In the genomic region with DNA sequence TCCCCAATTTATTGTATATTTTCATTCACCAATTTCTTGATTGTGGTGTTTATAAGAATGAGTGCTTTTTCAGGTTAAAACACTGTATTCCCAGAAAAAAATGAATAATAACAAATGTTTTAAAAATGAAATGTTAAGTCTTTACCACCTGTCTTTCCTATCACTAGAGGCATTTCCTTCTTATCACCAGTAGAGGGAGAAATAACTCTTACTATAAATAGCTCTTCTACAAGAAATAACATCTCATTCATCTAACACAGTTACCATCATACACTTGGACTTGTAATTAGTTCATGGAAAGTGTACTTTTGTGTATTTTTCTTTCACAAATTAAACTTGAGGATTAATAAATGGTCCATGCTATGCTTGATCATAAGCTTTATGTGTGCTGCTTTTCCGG, we compare ENCODE assay signal across 13 mouse cellular contexts. TPM values are rescaled to one million over a fixed set of nuclear protein-coding genes. Genes with fewer than 3 reads are reported as not detected.
DNase-seq lines count a peak whose midpoint lies in the region; ATAC-seq and TF ChIP-seq lines count a peak whose summit lies in the region.
"Had no signal": no experiment of that assay in that cellular context is flagged by ENCODE, and none has a peak within 500 bp of the region (broad histone marks: within the 10 kb centered on the region; RNA-seq: fewer than 3 reads in every experiment).

No protein-coding gene starts in this region.

- H3K36me3 ChIP-seq in forebrain, embryonic 13.5 days (ENCODE audit: poor library complexity, severe bottlenecking): no peaks in the 10 kb centered on the region
- H3K36me3 ChIP-seq in forebrain, embryonic 11.5 days (ENCODE audit: control insufficient read depth, insufficient read depth, low read length): no peaks in the 10 kb centered on the region
- H3K36me3 ChIP-seq in lung, embryonic 14.5 days (ENCODE audit: insufficient read depth): no peaks in the 10 kb centered on the region

- WGBS in forebrain, embryonic 13.5 days: 79% methylated on average over 1 of the region's 1 CpGs
- 89% methylated on average over 1 of the region's 1 CpGs for WGBS in forebrain, embryonic 11.5 days
- 80% methylated on average over 1 of the region's 1 CpGs for WGBS in lung, embryonic 14.5 days

- no peaks in the 10 kb centered on the region for H3K27me3 ChIP-seq in forebrain, embryonic 13.5 days
- H3K27me3 ChIP-seq in forebrain, embryonic 11.5 days (ENCODE audit: control insufficient read depth, insufficient read depth, low read length): no peaks in the 10 kb centered on the region
- no peaks in the 10 kb centered on the region for H3K27me3 ChIP-seq in lung, embryonic 14.5 days (ENCODE audit: insufficient read depth, low read length)
- H3K27me3 ChIP-seq: megakaryocyte, embryonic 14.5 days had no signal

- no peaks in the 10 kb centered on the region for H3K4me1 ChIP-seq in forebrain, embryonic 13.5 days
- H3K4me1 ChIP-seq in forebrain, embryonic 11.5 days (replicated peaks; ENCODE audit: control insufficient read depth, insufficient read depth, low read length): no peaks in the 10 kb centered on the region
- no peaks in the 10 kb centered on the region for H3K4me1 ChIP-seq in lung, embryonic 14.5 days (ENCODE audit: insufficient read depth)
- H3K4me1 ChIP-seq: megakaryocyte, embryonic 14.5 days had no signal

- 0 out of 2 replicates have a peak, but pooled peaks have one; percentile 36 for ATAC-seq in forebrain, embryonic 13.5 days
- ATAC-seq in forebrain, embryonic 11.5 days (replicated peaks; ENCODE audit: low FRiP score): no peak
- no peak for ATAC-seq in lung, embryonic 14.5 days (ENCODE audit: insufficient read depth)

- no peak overlapping the region for H3K4me3 ChIP-seq in forebrain, embryonic 13.5 days
- H3K4me3 ChIP-seq in forebrain, embryonic 11.5 days (ENCODE audit: low read depth, low read length): no peak overlapping the region
- H3K4me3 ChIP-seq in lung, embryonic 14.5 days (ENCODE audit: low read depth, low read length): no peak overlapping the region
- H3K4me3 ChIP-seq: megakaryocyte, embryonic 14.5 days had no signal

- no peak for DNase-seq in forebrain, embryonic 11.5 days (ENCODE audit: low spot score)
- peak; percentile 9 for DNase-seq in lung, embryonic 14.5 days
- no peak for DNase-seq in lung, adult 18-20 months
- DNase-seq in ZHBTc4 (ENCODE audit: low read depth, low spot score): peak; percentile 4
- peak; percentile 67 for DNase-seq in retina, embryonic 14.5 days (ENCODE audit: low spot score)
- DNase-seq in spleen, adult 12 weeks (ENCODE audit: low spot score): no peak
- DNase-seq in adrenal gland, postnatal 4 days (ENCODE audit: low spot score in 2 of 2): no peak
- DNase-seq: adrenal gland, adult 2 months; cerebellum, postnatal 14 days; liver had no signal

- peak; percentile 50 for TF ChIP-seq CTCF in lung, embryonic 14.5 days (IDR thresholded peaks at IDR 0.05; ENCODE audit: low read depth)

- no peak overlapping the region for H3K27ac ChIP-seq in forebrain, embryonic 13.5 days
- no peak overlapping the region for H3K27ac ChIP-seq in forebrain, embryonic 11.5 days (ENCODE audit: low read depth, low read length)
- H3K27ac ChIP-seq in lung, embryonic 14.5 days (ENCODE audit: low read depth): no peak overlapping the region

- no peak overlapping the region for H3K9ac ChIP-seq in forebrain, embryonic 13.5 days
- no peak overlapping the region for H3K9ac ChIP-seq in forebrain, embryonic 11.5 days (ENCODE audit: low read length)
- no peak overlapping the region for H3K9ac ChIP-seq in lung, embryonic 14.5 days

- no peaks in the 10 kb centered on the region for H3K9me3 ChIP-seq in forebrain, embryonic 13.5 days (replicated peaks)
- no peaks in the 10 kb centered on the region for H3K9me3 ChIP-seq in forebrain, embryonic 11.5 days (ENCODE audit: control insufficient read depth, low read length)
- no peaks in the 10 kb centered on the region for H3K9me3 ChIP-seq in lung, embryonic 14.5 days (ENCODE audit: low read depth, low read length)
- H3K9me3 ChIP-seq: megakaryocyte, embryonic 14.5 days had no signal

- no peak overlapping the region for H3K4me2 ChIP-seq in forebrain, embryonic 13.5 days
- H3K4me2 ChIP-seq in forebrain, embryonic 11.5 days (ENCODE audit: low read depth, low read length, severe bottlenecking): no peak overlapping the region
- no peak overlapping the region for H3K4me2 ChIP-seq in lung, embryonic 14.5 days
- H3K4me2 ChIP-seq: heart, embryonic 11.5 days had no signal

RNA-seq across cellular contexts. Expression of a gene that starts 40.5 kb away (rescaled TPM):
- 42.2 and 43.7 TPM in 2 replicates for polyA plus RNA-seq in forebrain, embryonic 13.5 days (2015; fragmentation: Nextera tagmentation; extraction: Ambion mirVana)
- 38.1 and 40.5 TPM in 2 replicates for polyA plus RNA-seq in forebrain, embryonic 11.5 days (2014; fragmentation: Nextera tagmentation; extraction: Ambion mirVana)
- polyA plus RNA-seq in lung, embryonic 14.5 days (2014; fragmentation: Nextera tagmentation; extraction: Ambion mirVana): 30.7 and 34.3 TPM in 2 replicates
- 10 to 100 TPM; 41.7 to 42.5 TPM for total RNA-seq in adrenal gland, postnatal 4 days (2021)

Comparison
In these comparisons a context has a peak if more than half of its experiments do, and no peak if none do; other contexts are left out.
1. DNase-seq: peak in lung, embryonic 14.5 days (single experiment), ZHBTc4 (single experiment) and retina, embryonic 14.5 days (single experiment); none in forebrain, embryonic 11.5 days (single experiment), lung, adult 18-20 months (0 of 2), spleen, adult 12 weeks (single experiment) and adrenal gland, postnatal 4 days (0 of 2).